ENCODE assay signal across 9 mouse cellular contexts in genomic region chr1:36634940-36635339, GRCm38 (mm10). TPM values are rescaled to one million over a fixed set of nuclear protein-coding genes. Genes with fewer than 3 reads are reported as not detected.
A peak's percentile ranks its signal among the peaks of the same experiment; 100 is the strongest.
DNase-seq lines count a peak whose midpoint lies in the region; ATAC-seq lines count a peak whose summit lies in the region.
"Had no signal": no experiment of that assay in that cellular context is flagged by ENCODE, and none has a peak within 500 bp of the region (broad histone marks: within the 10 kb centered on the region; RNA-seq: fewer than 3 reads in every experiment).

No protein-coding gene starts in this region.

- no peaks in the 10 kb centered on the region for H3K9me3 ChIP-seq in midbrain, embryonic 11.5 days (ENCODE audit: control insufficient read depth, low read length)
- H3K9me3 ChIP-seq: liver, embryonic 15.5 days had no signal

- intact Hi-C loops in gastrocnemius, postnatal 14 days (cut with DNase I; ENCODE audit: low total_unique reads), result loop anchor here (5.0 kb wide), 1 partner anchor 83 kb away; no protein-coding TSS in a partner anchor
- intact Hi-C loops in left cerebral cortex, postnatal 14 days (cut with DNase I), result loop anchor here (5.0 kb wide), 1 partner anchor 88 kb away; the partner anchor contains the start of gene Ankrd39

- no peak overlapping the region for H3K9ac ChIP-seq in midbrain, embryonic 11.5 days (ENCODE audit: low read length)
- H3K9ac ChIP-seq: liver, embryonic 15.5 days had no signal

- no peak overlapping the region for H3K4me2 ChIP-seq in midbrain, embryonic 11.5 days
- H3K4me2 ChIP-seq: liver, embryonic 15.5 days had no signal

- H3K27me3 ChIP-seq in midbrain, embryonic 11.5 days (ENCODE audit: control insufficient read depth, insufficient read depth, low read length), result no peaks in the 10 kb centered on the region

- no peaks in the 10 kb centered on the region for H3K36me3 ChIP-seq in midbrain, embryonic 11.5 days (ENCODE audit: control insufficient read depth, insufficient read depth, low read length)
- H3K36me3 ChIP-seq: liver, embryonic 15.5 days had no signal

- no peak overlapping the region for H3K27ac ChIP-seq in midbrain, embryonic 11.5 days (ENCODE audit: low read depth, low read length)
- H3K27ac ChIP-seq: liver, embryonic 15.5 days had no signal

- peak; percentile 75 for DNase-seq in ZHBTc4 (ENCODE audit: low read depth, low spot score)
- DNase-seq in cerebellum, postnatal 36 days, result peak; percentile 67 to 69
- DNase-seq in gastrocnemius, postnatal 14 days, result peak; percentile 65
- DNase-seq in induced T-regulatory cell, adult 2 months (ENCODE audit: low read depth), result peak; percentile 65
- peak; percentile 56 to 72 for DNase-seq in left cerebral cortex, postnatal 14 days (ENCODE audit: low spot score in 2 of 2)
- DNase-seq in midbrain, embryonic 11.5 days (ENCODE audit: low spot score, missing footprints), result peak; percentile 91
- peak; percentile 54 for DNase-seq in skeletal muscle tissue, adult 2 months (ENCODE audit: low read depth, low spot score)

- no peak overlapping the region for H3K4me3 ChIP-seq in midbrain, embryonic 11.5 days (ENCODE audit: low read depth, low read length)
- H3K4me3 ChIP-seq: liver, embryonic 15.5 days had no signal

- WGBS in midbrain, embryonic 11.5 days, result 11% methylated on average over 5 of the region's 5 CpGs

- peak; percentile 85 for ATAC-seq in midbrain, embryonic 11.5 days (ENCODE audit: low FRiP score)
- ATAC-seq in erythroblast, adult 5-6 weeks (replicated peaks; ENCODE audit: low FRiP score, poor library complexity, severe bottlenecking), result no peak

- H3K4me1 ChIP-seq in midbrain, embryonic 11.5 days (ENCODE audit: control insufficient read depth, insufficient read depth, low read length), result no peaks in the 10 kb centered on the region

RNA-seq across cellular contexts. Expression of gene Fam178b, which starts 48.0 kb away (rescaled TPM):
- total RNA-seq in gastrocnemius, postnatal 14 days (2021), result 1 to 10 TPM in 1 of 2 experiments, under 1 TPM in 1; 0.91 to 4.2 TPM
- total RNA-seq in left cerebral cortex, postnatal 14 days (2021), result under 1 TPM in 1 of 2 experiments, not detected in 1; 0.53 TPM
- polyA plus RNA-seq in midbrain, embryonic 11.5 days (2014; fragmentation: Nextera tagmentation; extraction: Ambion mirVana), result 0.16 TPM in 1 of 2 replicates, not detected in the other
- not detected in 2 replicates for total RNA-seq in erythroblast, adult 5-6 weeks (2015; ENCODE audit: low replicate concordance)
- total RNA-seq in erythroblast, adult 5-6 weeks (2017; ENCODE audit: low replicate concordance), result not detected in 2 replicates

RNA-seq across cellular contexts. Expression of gene Cox5b, which starts 56.3 kb away (rescaled TPM):
- total RNA-seq in gastrocnemius, postnatal 14 days (2021), result 1,000 to 10,000 TPM; 1,379 to 1,478 TPM
- total RNA-seq in left cerebral cortex, postnatal 14 days (2021), result 100 to 1,000 TPM; 688 to 718 TPM
- polyA plus RNA-seq in midbrain, embryonic 11.5 days (2014; fragmentation: Nextera tagmentation; extraction: Ambion mirVana), result 466 and 531 TPM in 2 replicates
- total RNA-seq in erythroblast, adult 5-6 weeks (2015; ENCODE audit: low replicate concordance), result 131 and 231 TPM in 2 replicates
- total RNA-seq in erythroblast, adult 5-6 weeks (2017; ENCODE audit: low replicate concordance), result 82.2 and 158 TPM in 2 replicates
